Mouse (Mus musculus): Measurements from ENCODE around the gene Edar.

The Edar gene

GRCm38 (mm10) chr10:58601946-58602345 lies 73.5 kb downstream of the Edar start:
- DNase-seq (ENCODE audit: low spot score): no peak

- peak; percentile 29 for DNase-seq (ENCODE audit: low spot score)
Measured at GRCm38 (mm10) chr10:58601431-58601901, 74.0 kb downstream of the Edar start.

GRCm38 (mm10) chr10:58600983-58601382 lies 74.5 kb downstream of the Edar start:
- no peak for DNase-seq (ENCODE audit: low spot score)

- DNase-seq (ENCODE audit: low spot score): no peak
Measured at GRCm38 (mm10) chr10:58600151-58600550, 75.3 kb downstream of the Edar start.

GRCm38 (mm10) chr10:58595821-58596220 lies 79.6 kb downstream of the Edar start:
- no peak for DNase-seq (ENCODE audit: low spot score)

GRCm38 (mm10) chr10:58595197-58595596 lies 80.3 kb downstream of the Edar start:
- no peak for DNase-seq (ENCODE audit: low spot score)

GRCm38 (mm10) chr10:58594486-58594885 lies 81.0 kb downstream of the Edar start:
- DNase-seq (ENCODE audit: low spot score): no peak

GRCm38 (mm10) chr10:58585427-58586223 lies 89.8 kb downstream of the Edar start:
- no peak for DNase-seq (ENCODE audit: low spot score)

- DNase-seq (ENCODE audit: low spot score): no peak
Measured at GRCm38 (mm10) chr10:58560521-58560920, 114.9 kb downstream of the Edar start.

- DNase-seq (ENCODE audit: low spot score): no peak
Measured at GRCm38 (mm10) chr10:58559901-58560300, 115.6 kb downstream of the Edar start.

- DNase-seq (ENCODE audit: low spot score): peak; percentile 37
Measured at GRCm38 (mm10) chr10:58559098-58559497, 116.4 kb downstream of the Edar start.

GRCm38 (mm10) chr10:58554693-58555387 lies 120.6 kb downstream of the Edar start:
- DNase-seq (ENCODE audit: low spot score): no peak

Data from ovary, postnatal 36 days (tissue).